Mouse (Mus musculus) midbrain, postnatal 0 days (tissue): ENCODE results near the gene Cldn5. TPM values are rescaled to one million over a fixed set of nuclear protein-coding genes. Genes with fewer than 3 reads are reported as not detected.
A peak's percentile ranks its signal among the peaks of the same experiment; 100 is the strongest.

Source experiments
- ATAC-seq: fragments of 200-750 bp; cut with Nextera tagmentation; 2 replicates; pipeline ENCODE4 v1.8.0; 2017; ENCODE audit warnings: moderate number of reproducible peaks, mild to moderate bottlenecking, moderate TSS enrichment, moderate library complexity; ENCODE audit not compliant: low FRiP score
- DNase-seq: peaks from one replicate; pipeline ENCODE4 v3.0.0-alpha.2; 2015; ENCODE audit warnings: low spot score
- H3K27ac ChIP-seq: fragments of 300-500 bp; sonication (generic); 2 replicates; pipeline ENCODE4 v1.5.1; 2014; ENCODE audit warnings: low read depth, mild to moderate bottlenecking, low read length, mixed read lengths
- H3K27me3 ChIP-seq: fragments of 300-500 bp; sonication (generic); 2 replicates; pipeline ENCODE4 v1.6.1; 2014; ENCODE audit warnings: low read length, control low read depth, mixed read lengths; ENCODE audit not compliant: insufficient read depth
- H3K36me3 ChIP-seq: fragments of 300-500 bp; sonication (generic); 2 replicates; pipeline ENCODE4 v1.6.1; 2014; ENCODE audit warnings: low read length, control low read depth, mixed read lengths; ENCODE audit not compliant: insufficient read depth
- H3K4me1 ChIP-seq: fragments of 300-500 bp; sonication (generic); 2 replicates; pipeline ENCODE4 v1.6.1; 2014; ENCODE audit warnings: mild to moderate bottlenecking, control low read depth, antibody characterized with exemption, low read length, mixed read lengths; ENCODE audit not compliant: insufficient read depth
- H3K4me2 ChIP-seq: fragments of 300-500 bp; sonication (generic); 2 replicates; pipeline ENCODE4 v1.6.1; 2014; ENCODE audit warnings: low read depth, mild to moderate bottlenecking, low read length, mixed read lengths; ENCODE audit not compliant: poor library complexity, severe bottlenecking
- H3K4me3 ChIP-seq: fragments of 300-500 bp; sonication (generic); 2 replicates; pipeline ENCODE4 v1.5.1; 2014; ENCODE audit warnings: low read depth, mild to moderate bottlenecking, low read length, moderate library complexity
- H3K9ac ChIP-seq: fragments of 300-500 bp; sonication (generic); replicated peaks from 2 replicates; pipeline ENCODE4 v1.6.1; 2014; ENCODE audit warnings: mild to moderate bottlenecking, low read length, moderate library complexity, mixed read lengths; ENCODE audit not compliant: poor library complexity, severe bottlenecking
- H3K9me3 ChIP-seq: fragments of 300-500 bp; sonication (generic); 2 replicates; pipeline ENCODE4 v1.6.1; 2016; ENCODE audit warnings: low read length, control low read depth
- CTCF ChIP-seq: IDR thresholded peaks from 2 replicates; pipeline ENCODE4 v1.5.1; 2016; ENCODE audit warnings: antibody characterized with exemption, mild to moderate bottlenecking
- WGBS: fragments of 180-500 bp; shearing (Covaris S2); extraction: QIAGEN DNeasy Blood & Tissue Kit; methylation state at CpG from one replicate; pipeline ENCODE4 v1.1.7; 2014; 5-methylcytosine and 5-hydroxymethylcytosine counted together
- polyA plus RNA-seq: library from polyadenylated mRNA; unstranded; fragments of >200 nt; fragmentation: Nextera tagmentation; extraction: Ambion mirVana; gene quantifications from 2 replicates; pipeline ENCODE4 v1.2.1, GENCODE M21; 2015
- total RNA-seq: library from RNA; depleted of rRNA; stranded (reverse); fragments of >200 nt; gene quantifications from 2 replicates; pipeline ENCODE4 v1.2.3, GENCODE M21; 2014; rRNA removed

Gene Cldn5
- total and polyA plus RNA-seq, 2 experiments from 2014 or later = 115 to 139 TPM

- H3K27ac ChIP-seq = no peak overlapping the region
- peak overlapping the region; percentile 88 for H3K4me2 ChIP-seq
- ATAC-seq (peak; percentile 4; the same call in 1 of the 2 replicates), DNase-seq (no peak)
- peak overlapping the region; percentile 87 for H3K4me3 ChIP-seq
- no peaks in the 10 kb centered on the region for H3K27me3 ChIP-seq
- WGBS = 8% methylated on average over 5 of the region's 5 CpGs
- no peak for TF ChIP-seq CTCF
- H3K9me3 ChIP-seq = no peaks in the 10 kb centered on the region
- H3K9ac ChIP-seq = no peak overlapping the region
- H3K4me1 ChIP-seq = peaks cover 10% of the 10 kb centered on the region
- peaks cover 8% of the 10 kb centered on the region; the same call in 1 of the 2 replicates for H3K36me3 ChIP-seq
Observed at GRCm38 (mm10) chr16:18811032-18811431, 34.4 kb downstream of the Cldn5 start.

GRCm38 (mm10) chr16:18811468-18812384 lies 35.1 kb downstream of the Cldn5 start, which contains the start of the genes Ufd1 and Cdc45:
Gene Ufd1, plus strand, starts transcription at chr16:18811779.
Gene Cdc45, minus strand, starts transcription at chr16:18811987.
- H3K36me3 ChIP-seq = peaks cover 13% of the 10 kb centered on the region; the same call in 1 of the 2 replicates
- ATAC-seq (peak; percentile 97), DNase-seq (peak; percentile 98)
- peak within 1 kb of the TSS; percentile 87 for H3K4me3 ChIP-seq
- H3K9ac ChIP-seq = peak within 1 kb of the TSS; percentile 83
- H3K27ac ChIP-seq = peak within 1 kb of the TSS; percentile 65
- no peak for TF ChIP-seq CTCF
- peaks cover 10% of the 10 kb centered on the region for H3K4me1 ChIP-seq
- no peaks in the 10 kb centered on the region for H3K9me3 ChIP-seq
- peak within 1 kb of the TSS; percentile 88 for H3K4me2 ChIP-seq
- H3K27me3 ChIP-seq = no peaks in the 10 kb centered on the region
- WGBS = under 1% methylated on average over 42 of the region's 42 CpGs

GRCm38 (mm10) chr16:18812385-18812910 lies 35.8 kb downstream of the Cldn5 start:
- WGBS = 2% methylated on average over 31 of the region's 31 CpGs
- no peak for TF ChIP-seq CTCF

GRCm38 (mm10) chr16:18822356-18822755 lies 45.7 kb downstream of the Cldn5 start:
- Histone ChIP-seq H3K27ac (no peak overlapping the region), H3K9ac (no peak overlapping the region), H3K4me2 (no peak overlapping the region), H3K4me3 (no peak overlapping the region), H3K27me3 (no peaks in the 10 kb centered on the region), H3K36me3 (peaks cover 85% of the 10 kb centered on the region), H3K9me3 (no peaks in the 10 kb centered on the region), H3K4me1 (no peaks in the 10 kb centered on the region)
- ATAC-seq = no peak
- 83% methylated on average over 1 of the region's 1 CpGs for WGBS
- TF ChIP-seq CTCF = no peak
- no peak for DNase-seq

More at GRCm38 (mm10) chr16:18812385-18812910, 35.8 kb downstream of the Cldn5 start:
- H3K4me1 ChIP-seq = peaks cover 10% of the 10 kb centered on the region
- peak overlapping the region; percentile 87 for H3K4me3 ChIP-seq
- DNase-seq (no peak), ATAC-seq (no peak)
- no peaks in the 10 kb centered on the region for H3K9me3 ChIP-seq
- H3K36me3 ChIP-seq = peaks cover 20% of the 10 kb centered on the region; the same call in 1 of the 2 replicates
- H3K9ac ChIP-seq = peak overlapping the region; percentile 83
- H3K27ac ChIP-seq = peak overlapping the region; percentile 65
- H3K27me3 ChIP-seq = no peaks in the 10 kb centered on the region
- H3K4me2 ChIP-seq = peak overlapping the region; percentile 88

GRCm38 (mm10) chr16:18822925-18823324 lies 46.3 kb downstream of the Cldn5 start:
- DNase-seq (no peak), ATAC-seq (no peak)
- Histone ChIP-seq H3K4me1 (no peaks in the 10 kb centered on the region), H3K27ac (no peak overlapping the region), H3K9me3 (no peaks in the 10 kb centered on the region), H3K36me3 (peaks cover 84% of the 10 kb centered on the region), H3K9ac (no peak overlapping the region), H3K4me3 (no peak overlapping the region), H3K4me2 (no peak overlapping the region), H3K27me3 (no peaks in the 10 kb centered on the region)
- 63% methylated on average over 4 of the region's 4 CpGs for WGBS
- no peak for TF ChIP-seq CTCF

Other genes with a start within 250 kb of the Cldn5 start
- 0.52 and 1.3 TPM in 2 replicates for gene Tbx1, start 186.2 kb upstream of the Cldn5 start, total RNA-seq
- gene Tbx1, start 186.2 kb upstream of the Cldn5 start, polyA plus RNA-seq = 0.70 and 0.81 TPM in 2 replicates
- gene Gp1bb, start 154.4 kb upstream of the Cldn5 start, total RNA-seq = 28.6 and 39.4 TPM in 2 replicates
- 11.6 and 11.9 TPM in 2 replicates for gene Gp1bb, start 154.4 kb upstream of the Cldn5 start, polyA plus RNA-seq
- 14.2 and 33.6 TPM in 2 replicates for gene Gm49601, start 150.4 kb upstream of the Cldn5 start, total RNA-seq
- gene Gm49601, start 150.4 kb upstream of the Cldn5 start, polyA plus RNA-seq = 3.4 and 7.0 TPM in 2 replicates
- gene Sept5, start 146.9 kb upstream of the Cldn5 start, total RNA-seq = 376 and 407 TPM in 2 replicates
- gene Sept5, start 146.9 kb upstream of the Cldn5 start, polyA plus RNA-seq = 247 and 258 TPM in 2 replicates
- 58.1 and 60.9 TPM in 2 replicates for gene Ufd1, start 34.9 kb downstream of the Cldn5 start, total RNA-seq
- 115 and 116 TPM in 2 replicates for gene Ufd1, start 34.9 kb downstream of the Cldn5 start, polyA plus RNA-seq
- 3.3 and 4.8 TPM in 2 replicates for gene Cdc45, start 35.1 kb downstream of the Cldn5 start, total RNA-seq
- gene Cdc45, start 35.1 kb downstream of the Cldn5 start, polyA plus RNA-seq = 2.8 and 3.0 TPM in 2 replicates
- gene 2510002D24Rik, start 59.7 kb downstream of the Cldn5 start, total RNA-seq = 23.1 and 32.8 TPM in 2 replicates
- 47.2 and 55.4 TPM in 2 replicates for gene 2510002D24Rik, start 59.7 kb downstream of the Cldn5 start, polyA plus RNA-seq
- gene Gm28539, start 59.7 kb downstream of the Cldn5 start, total RNA-seq = not detected in 2 replicates
- 0.17 and 0.27 TPM in 2 replicates for gene Gm28539, start 59.7 kb downstream of the Cldn5 start, polyA plus RNA-seq
- gene Mrpl40, start 100.0 kb downstream of the Cldn5 start, total RNA-seq = 27.6 and 27.9 TPM in 2 replicates
- 78.4 and 82.6 TPM in 2 replicates for gene Mrpl40, start 100.0 kb downstream of the Cldn5 start, polyA plus RNA-seq
- gene Hira, start 100.2 kb downstream of the Cldn5 start, total RNA-seq = 65.0 and 73.1 TPM in 2 replicates
- 15.0 and 19.2 TPM in 2 replicates for gene Hira, start 100.2 kb downstream of the Cldn5 start, polyA plus RNA-seq